Mouse (Mus musculus) forebrain, embryonic 16.5 days (tissue): ENCODE data around the gene Mrpl47. TPM values are rescaled to one million over a fixed set of nuclear protein-coding genes. Genes with fewer than 3 reads are reported as not detected.

ENCODE experiments used
- ATAC-seq: fragments of 200-750 bp; cut with Nextera tagmentation; 2 replicates; pipeline ENCODE4 v1.8.0; 2017; ENCODE audit warnings: mild to moderate bottlenecking, moderate library complexity
- H3K27ac ChIP-seq: fragments of 300-500 bp; sonication (generic); 2 replicates; pipeline ENCODE4 v1.5.1; 2014; ENCODE audit warnings: low read length, control low read depth
- H3K27me3 ChIP-seq: fragments of 300-500 bp; sonication (generic); replicated peaks from 2 replicates; pipeline ENCODE4 v1.6.1; 2014; ENCODE audit warnings: low read length; ENCODE audit not compliant: control insufficient read depth, insufficient read depth
- H3K36me3 ChIP-seq: fragments of 300-500 bp; sonication (generic); 2 replicates; pipeline ENCODE4 v1.6.1; 2014; ENCODE audit not compliant: control insufficient read depth, insufficient read depth
- H3K4me1 ChIP-seq: fragments of 300-500 bp; sonication (generic); replicated peaks from 2 replicates; pipeline ENCODE4 v1.6.1; 2014; ENCODE audit warnings: low read length; ENCODE audit not compliant: control insufficient read depth, insufficient read depth
- H3K4me2 ChIP-seq: fragments of 300-500 bp; sonication (generic); 2 replicates; pipeline ENCODE4 v1.6.1; 2014; ENCODE audit warnings: mild to moderate bottlenecking, low read length, control low read depth
- H3K4me3 ChIP-seq: fragments of 300-500 bp; sonication (generic); replicated peaks from 2 replicates; pipeline ENCODE4 v1.5.1; 2014; ENCODE audit warnings: mild to moderate bottlenecking, low read length, control low read depth
- H3K9ac ChIP-seq: fragments of 300-500 bp; sonication (generic); replicated peaks from 2 replicates; pipeline ENCODE4 v1.6.1; 2014; ENCODE audit warnings: low read depth, low read length, control low read depth
- H3K9me3 ChIP-seq: fragments of 300-500 bp; sonication (generic); 2 replicates; pipeline ENCODE4 v1.6.1; 2016; ENCODE audit warnings: low read length; ENCODE audit not compliant: control insufficient read depth
- WGBS: fragments of 180-500 bp; shearing (Covaris S2); extraction: QIAGEN DNeasy Blood & Tissue Kit; methylation state at CpG from one replicate; pipeline ENCODE4 v1.1.7; 2014; 5-methylcytosine and 5-hydroxymethylcytosine counted together
- polyA plus RNA-seq: library from polyadenylated mRNA; unstranded; fragments of >200 nt; fragmentation: Nextera tagmentation; extraction: Ambion mirVana; gene quantifications from 2 replicates; pipeline ENCODE4 v1.2.1, GENCODE M21; 2015

Gene Mrpl47
- polyA plus RNA-seq, 1 experiment from 2014 or later = 30.1 TPM

DNA sequence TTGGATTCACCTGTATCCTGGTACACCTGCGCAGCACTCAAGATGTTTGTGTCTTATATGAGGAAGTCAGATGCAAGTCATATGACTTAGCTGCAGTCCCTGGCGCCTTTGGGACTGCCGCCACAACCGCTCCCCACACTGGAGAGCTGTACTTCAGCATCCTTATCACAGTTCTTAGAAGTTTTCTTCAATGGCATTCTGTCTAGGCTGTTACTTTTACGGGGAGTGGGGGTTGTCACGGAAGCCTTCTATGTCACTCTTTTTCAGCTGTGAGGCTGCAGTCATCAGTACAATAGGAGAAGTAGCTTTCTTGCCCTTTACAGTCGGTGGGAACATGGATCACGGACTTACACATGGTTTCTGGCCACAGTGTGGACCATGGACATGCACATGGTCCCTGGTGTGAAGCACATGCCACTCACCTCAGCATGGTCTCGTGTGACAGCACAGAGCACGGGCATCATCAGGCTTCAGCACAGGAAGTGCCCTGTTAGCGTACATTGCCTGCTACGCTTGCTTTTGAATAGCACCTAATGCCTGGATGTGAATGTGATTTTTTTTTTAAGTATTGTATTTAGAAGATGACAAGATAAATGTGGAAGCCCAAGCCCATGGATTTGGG lies 54.4 kb downstream of the Mrpl47 start:
- no peak for ATAC-seq
- H3K4me3 ChIP-seq = no peak overlapping the region
- H3K4me2 ChIP-seq = no peak overlapping the region
- no peaks in the 10 kb centered on the region for H3K36me3 ChIP-seq
- 84% methylated on average over 11 of the region's 12 CpGs for WGBS
- H3K4me1 ChIP-seq = no peaks in the 10 kb centered on the region
- H3K9ac ChIP-seq = no peak overlapping the region
- no peak overlapping the region for H3K27ac ChIP-seq
- no peaks in the 10 kb centered on the region for H3K9me3 ChIP-seq
- H3K27me3 ChIP-seq = no peaks in the 10 kb centered on the region

DNA sequence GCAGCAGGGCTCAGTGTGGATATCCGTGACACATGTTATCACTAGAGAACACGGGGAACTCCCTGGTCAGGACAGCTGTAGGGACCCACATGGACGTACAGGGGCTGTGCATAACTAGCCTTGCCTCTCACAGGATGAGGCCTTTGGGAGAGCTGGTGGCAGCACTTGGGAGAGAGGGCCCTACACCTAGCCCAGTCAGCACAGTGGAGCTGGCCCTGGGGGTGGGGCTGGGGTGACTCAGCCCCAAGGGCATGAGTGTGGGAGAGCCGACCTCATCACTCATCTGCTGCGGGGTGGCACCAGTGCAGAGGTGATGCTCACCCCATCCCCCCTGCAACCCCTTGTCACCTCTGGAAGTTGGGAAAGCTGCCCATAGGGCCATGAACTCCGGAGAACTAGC lies 61.0 kb downstream of the Mrpl47 start:
- H3K27me3 ChIP-seq = no peaks in the 10 kb centered on the region

More for the DNA sequence above, 61.0 kb downstream of the Mrpl47 start:
- ATAC-seq = no peak
- no peaks in the 10 kb centered on the region for H3K4me1 ChIP-seq
- no peak overlapping the region for H3K27ac ChIP-seq
- WGBS = 88% methylated on average over 6 of the region's 6 CpGs
- H3K4me2 ChIP-seq = no peak overlapping the region
- no peak overlapping the region for H3K9ac ChIP-seq
- H3K9me3 ChIP-seq = no peaks in the 10 kb centered on the region
- no peaks in the 10 kb centered on the region for H3K36me3 ChIP-seq
- no peak overlapping the region for H3K4me3 ChIP-seq

Other genes starting within 250 kb of the Mrpl47 start
- gene Kcnmb3, start 245.4 kb downstream of the Mrpl47 start, polyA plus RNA-seq = 0.16 and 0.19 TPM in 2 replicates
- gene Zfp639, start 227.3 kb downstream of the Mrpl47 start, polyA plus RNA-seq = 38.8 and 39.8 TPM in 2 replicates
- gene Mfn1, start 208.1 kb downstream of the Mrpl47 start, polyA plus RNA-seq = 37.5 and 41.7 TPM in 2 replicates
- gene Gnb4, start 121.0 kb downstream of the Mrpl47 start, polyA plus RNA-seq = 87.8 and 88.3 TPM in 2 replicates
- gene Actl6a, start 31.3 kb downstream of the Mrpl47 start, polyA plus RNA-seq = 113 and 119 TPM in 2 replicates
- gene Ndufb5, start 615 bp downstream of the Mrpl47 start, polyA plus RNA-seq = 283 and 286 TPM in 2 replicates
- 9.7 and 10.3 TPM in 2 replicates for gene Usp13, start 79.9 kb upstream of the Mrpl47 start, polyA plus RNA-seq